Mouse (Mus musculus) neural tube, embryonic 13.5 days (tissue): Measurements from ENCODE around the gene Zfp652. TPM values are rescaled to one million over a fixed set of nuclear protein-coding genes. Genes with fewer than 3 reads are reported as not detected.

Source experiments
- ATAC-seq: fragments of 200-750 bp; cut with Nextera tagmentation; 2 replicates; pipeline ENCODE4 v1.8.0; 2017; ENCODE audit warnings: low read depth, mild to moderate bottlenecking, moderate TSS enrichment, moderate library complexity
- H3K27ac ChIP-seq: fragments of 300-500 bp; sonication (generic); replicated peaks from 2 replicates; pipeline ENCODE4 v1.5.1; 2015; ENCODE audit warnings: moderate library complexity, mild to moderate bottlenecking, inconsistent platforms
- H3K27me3 ChIP-seq: fragments of 300-500 bp; sonication (generic); 2 replicates; pipeline ENCODE4 v1.6.1; 2015; ENCODE audit warnings: mild to moderate bottlenecking, inconsistent platforms
- H3K36me3 ChIP-seq: fragments of 300-500 bp; sonication (generic); 2 replicates; pipeline ENCODE4 v1.6.1; 2015; ENCODE audit warnings: mild to moderate bottlenecking, inconsistent platforms
- H3K4me1 ChIP-seq: fragments of 300-500 bp; sonication (generic); replicated peaks from 2 replicates; pipeline ENCODE4 v1.6.1; 2015; ENCODE audit warnings: inconsistent platforms
- H3K4me2 ChIP-seq: fragments of 300-500 bp; sonication (generic); 2 replicates; pipeline ENCODE4 v1.6.1; 2015; ENCODE audit warnings: inconsistent platforms, mild to moderate bottlenecking, moderate library complexity
- H3K4me3 ChIP-seq: fragments of 300-500 bp; sonication (generic); 2 replicates; pipeline ENCODE4 v1.5.1; 2015; ENCODE audit warnings: mild to moderate bottlenecking, inconsistent platforms
- H3K9ac ChIP-seq: fragments of 300-500 bp; sonication (generic); 2 replicates; pipeline ENCODE4 v1.6.1; 2015; ENCODE audit warnings: moderate library complexity, mild to moderate bottlenecking, inconsistent platforms
- H3K9me3 ChIP-seq: fragments of 300-500 bp; sonication (generic); 2 replicates; pipeline ENCODE4 v1.6.1; 2016; ENCODE audit warnings: inconsistent platforms
- WGBS: fragments of 180-500 bp; shearing (Covaris S2); methylation state at CpG from one replicate; pipeline ENCODE4 v1.1.7; 2015; 5-methylcytosine and 5-hydroxymethylcytosine counted together
- polyA plus RNA-seq: library from polyadenylated mRNA; unstranded; fragments of >200 nt; fragmentation: Nextera tagmentation; extraction: Ambion mirVana; gene quantifications from 2 replicates; pipeline ENCODE4 v1.2.1, GENCODE M21; 2015

Zfp652 gene
- polyA plus RNA-seq, 1 experiment from 2014 or later: 30.1 TPM

DNA sequence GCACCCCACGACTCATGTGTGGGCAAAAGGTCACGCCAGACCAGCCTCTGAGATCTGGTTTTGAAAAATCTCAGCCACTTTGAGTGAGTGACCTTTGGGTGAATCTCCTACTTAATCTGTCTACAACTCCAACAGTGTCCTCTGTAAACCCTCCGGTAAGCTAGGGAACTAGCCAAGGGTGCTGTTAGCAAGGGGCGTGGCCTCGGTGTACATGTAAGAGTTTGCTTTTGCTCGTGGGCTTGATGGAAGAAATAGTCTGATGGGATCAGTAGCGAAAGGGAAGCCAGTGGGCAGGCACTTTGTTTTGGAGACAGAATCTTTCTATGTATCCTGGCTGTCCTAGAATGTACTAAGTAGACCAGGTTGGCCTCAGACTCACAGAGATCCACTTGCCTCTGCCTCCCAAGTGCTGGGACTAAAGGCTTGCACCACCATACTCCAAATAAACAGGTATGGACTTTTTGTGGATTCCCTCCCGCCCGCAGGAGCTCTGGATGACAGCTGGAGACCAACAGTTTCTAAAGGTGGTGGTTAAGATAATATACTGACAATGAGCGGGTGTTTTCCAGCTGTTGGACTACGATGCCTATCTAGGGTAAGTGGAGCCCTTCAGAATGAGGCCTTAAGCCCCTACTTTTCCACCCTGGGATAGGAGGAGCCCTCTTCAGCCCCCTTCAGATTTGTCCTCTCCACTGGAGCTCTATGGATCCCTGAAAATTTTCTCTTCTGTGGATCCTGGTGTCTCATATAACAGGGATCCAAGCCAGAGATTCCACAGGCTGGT is 115.9 kb downstream of the Zfp652 start:
- Histone ChIP-seq H3K4me2 (no peak overlapping the region), H3K36me3 (no peaks in the 10 kb centered on the region), H3K4me1 (peaks cover 36% of the 10 kb centered on the region), H3K9me3 (no peaks in the 10 kb centered on the region), H3K27me3 (peaks cover 91% of the 10 kb centered on the region), H3K9ac (no peak overlapping the region), H3K4me3 (no peak overlapping the region), H3K27ac (no peak overlapping the region)
- no peak for ATAC-seq
- WGBS: 79% methylated on average over 11 of the region's 11 CpGs

DNA sequence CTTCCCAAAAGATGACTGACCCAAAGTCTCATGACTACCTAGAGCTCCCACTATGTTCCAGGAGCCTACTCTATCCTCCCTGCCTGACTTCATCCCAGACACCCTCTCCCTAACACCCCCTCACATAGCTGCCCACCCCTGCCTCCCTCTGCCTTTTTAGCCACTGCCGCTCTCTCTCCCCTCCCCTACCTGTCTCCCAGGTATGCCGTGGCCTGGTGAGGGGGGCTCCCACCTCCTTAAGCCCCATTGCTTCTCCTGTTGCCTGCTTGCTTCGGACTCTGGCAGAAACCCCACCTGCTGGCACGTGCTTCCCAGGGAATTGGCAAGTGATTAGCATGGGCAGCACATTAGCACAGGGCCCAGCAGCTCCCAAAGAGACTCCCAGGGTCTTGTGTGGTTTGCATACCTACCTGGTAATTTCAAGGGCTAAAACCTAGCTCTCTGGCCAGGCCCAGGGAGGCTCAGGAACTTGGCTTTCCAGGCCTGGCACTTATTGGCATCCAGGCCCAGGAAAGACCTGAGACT is 117.1 kb downstream of the Zfp652 start:
- H3K4me1 ChIP-seq: peaks cover 42% of the 10 kb centered on the region
- no peak overlapping the region for H3K4me2 ChIP-seq
- no peaks in the 10 kb centered on the region for H3K36me3 ChIP-seq
- no peak overlapping the region for H3K9ac ChIP-seq
- WGBS: 38% methylated on average over 4 of the region's 4 CpGs
- peaks cover 96% of the 10 kb centered on the region for H3K27me3 ChIP-seq
- no peaks in the 10 kb centered on the region for H3K9me3 ChIP-seq
- ATAC-seq: no peak
- H3K4me3 ChIP-seq: no peak overlapping the region
- H3K27ac ChIP-seq: no peak overlapping the region

DNA sequence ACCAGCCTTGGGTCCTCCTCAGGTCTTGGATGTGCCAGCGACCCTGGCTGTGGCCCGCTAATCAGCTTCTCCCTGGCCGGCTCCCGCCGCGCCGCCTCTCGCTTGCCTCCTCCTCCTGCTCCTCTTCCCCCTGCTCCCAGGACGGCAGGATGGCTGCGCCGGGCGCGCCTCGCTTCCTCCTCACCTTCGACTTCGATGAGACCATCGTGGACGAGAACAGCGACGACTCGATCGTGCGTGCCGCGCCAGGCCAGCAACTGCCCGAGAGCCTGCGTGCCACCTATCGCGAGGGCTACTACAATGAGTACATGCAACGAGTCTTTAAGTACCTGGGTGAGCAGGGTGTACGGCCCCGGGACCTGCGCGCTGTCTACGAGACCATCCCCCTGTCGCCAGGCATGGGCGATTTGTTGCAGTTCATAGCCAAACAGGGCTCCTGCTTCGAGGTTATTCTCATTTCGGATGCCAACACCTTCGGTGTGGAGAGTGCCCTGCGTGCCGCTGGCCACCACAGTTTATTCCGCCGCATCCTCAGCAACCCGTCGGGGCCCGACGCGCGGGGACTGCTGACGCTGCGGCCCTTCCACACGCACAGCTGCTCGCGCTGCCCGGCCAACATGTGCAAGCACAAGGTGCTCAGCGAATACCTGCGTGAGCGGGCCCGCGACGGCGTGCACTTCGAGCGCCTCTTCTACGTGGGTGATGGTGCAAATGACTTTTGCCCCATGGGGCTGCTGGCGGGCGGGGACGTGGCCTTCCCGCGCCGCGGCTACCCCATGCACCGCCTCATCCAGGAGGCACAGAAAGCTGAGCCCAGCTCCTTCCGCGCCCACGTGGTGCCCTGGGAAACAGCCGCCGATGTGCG is 118.2 kb downstream of the Zfp652 start:
- Histone ChIP-seq H3K27me3 (peaks cover 96% of the 10 kb centered on the region), H3K27ac (no peak overlapping the region), H3K9me3 (no peaks in the 10 kb centered on the region), H3K4me1 (peaks cover 37% of the 10 kb centered on the region), H3K4me3 (peak overlapping the region; percentile 25), H3K4me2 (peak overlapping the region; percentile 51), H3K36me3 (no peaks in the 10 kb centered on the region), H3K9ac (peak overlapping the region; percentile 34; the same call in 1 of the 2 replicates)
- no peak for ATAC-seq
- 2% methylated on average over 80 of the region's 80 CpGs for WGBS

DNA sequence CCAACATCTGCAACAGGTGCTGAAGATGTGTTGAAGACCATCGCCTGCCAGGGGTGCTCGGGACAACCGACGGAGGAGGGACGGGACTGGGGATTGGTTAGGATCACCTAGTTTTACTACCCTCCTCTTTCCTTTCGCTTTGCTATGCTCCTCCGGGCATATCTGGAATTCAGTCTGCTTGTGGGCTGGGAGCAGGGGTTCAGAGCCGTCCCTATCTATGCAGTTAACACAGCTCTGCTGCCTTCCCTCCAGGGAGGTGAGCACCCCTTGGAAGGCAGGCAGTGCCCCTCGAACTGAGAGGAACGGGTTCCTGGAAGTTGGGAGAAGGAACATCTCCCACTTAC is 118.8 kb downstream of the Zfp652 start:
- H3K4me2 ChIP-seq: peak overlapping the region; percentile 51
- no peak overlapping the region for H3K27ac ChIP-seq
- ATAC-seq: no peak
- no peaks in the 10 kb centered on the region for H3K9me3 ChIP-seq
- WGBS: 4% methylated on average over 10 of the region's 10 CpGs
- H3K4me3 ChIP-seq: peak overlapping the region; percentile 25
- H3K9ac ChIP-seq: no peak overlapping the region
- no peaks in the 10 kb centered on the region for H3K36me3 ChIP-seq
- H3K27me3 ChIP-seq: peaks cover 99% of the 10 kb centered on the region
- H3K4me1 ChIP-seq: peaks cover 38% of the 10 kb centered on the region

DNA sequence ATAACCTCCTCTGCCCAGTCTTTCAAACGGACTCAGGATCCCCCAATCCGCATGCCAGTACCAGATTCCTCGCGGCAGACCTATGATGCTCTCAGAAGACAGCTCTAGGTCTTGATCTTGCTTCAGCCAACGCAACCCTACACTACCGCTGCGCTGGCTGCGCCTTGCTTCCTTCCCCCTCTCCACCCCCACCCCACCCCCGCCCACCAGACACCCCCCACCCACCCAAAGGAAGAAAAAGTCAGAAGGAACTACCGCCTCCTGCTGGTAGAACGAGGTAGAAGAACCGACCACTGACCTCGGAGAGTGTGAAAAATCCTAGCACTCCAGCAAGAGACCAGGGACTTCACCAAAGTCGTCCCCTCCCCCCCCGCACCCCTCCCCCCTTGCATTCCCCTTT is 119.2 kb downstream of the Zfp652 start:
- peak overlapping the region; percentile 51; the same call in 1 of the 2 replicates for H3K4me2 ChIP-seq
- no peak for ATAC-seq
- under 1% methylated on average over 15 of the region's 15 CpGs for WGBS

DNA sequence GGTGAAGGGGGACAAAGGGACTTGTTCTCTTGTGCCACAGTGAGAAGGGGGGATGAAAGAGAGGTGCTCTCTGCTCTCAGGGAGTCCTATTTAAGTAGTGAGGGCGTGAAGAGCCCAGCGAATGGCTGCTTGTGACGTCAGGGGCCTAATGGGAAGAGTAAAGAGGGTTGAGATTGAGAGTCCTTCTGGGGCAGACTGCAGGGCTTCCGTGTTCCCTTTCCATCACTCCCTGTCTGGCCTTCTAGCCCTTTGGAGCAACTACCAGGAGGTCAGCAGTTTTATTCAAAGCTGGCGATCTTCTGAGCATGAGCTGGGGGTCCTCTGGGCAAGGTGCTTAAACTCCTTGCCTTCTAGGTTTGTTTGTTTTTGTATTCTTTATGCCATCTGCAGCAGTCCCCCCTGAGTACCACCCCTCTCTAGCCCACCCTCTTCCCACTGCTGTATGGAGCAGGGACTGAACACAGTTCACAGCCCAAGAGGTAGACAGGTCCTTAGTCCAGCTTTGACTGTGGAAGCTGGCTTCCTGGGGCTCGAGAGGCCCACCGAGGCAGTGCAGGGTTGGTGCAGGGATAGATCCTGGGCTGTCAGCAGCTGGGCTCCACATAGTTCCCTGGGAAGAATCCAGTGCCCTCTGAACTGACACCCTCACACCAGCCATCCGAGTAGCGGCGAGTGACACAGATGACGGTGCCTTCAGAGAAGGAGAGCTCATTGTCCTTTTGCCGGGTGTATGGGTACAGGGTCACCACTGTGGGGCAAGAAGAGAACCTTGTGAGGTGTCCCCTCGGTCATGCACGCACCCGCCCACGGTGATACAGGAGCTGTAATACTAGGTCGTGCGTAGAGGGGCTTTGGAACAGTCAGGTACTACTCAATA is 119.9 kb downstream of the Zfp652 start:
- Histone ChIP-seq H3K27ac (no peak overlapping the region), H3K9ac (no peak overlapping the region), H3K4me3 (no peak overlapping the region), H3K27me3 (peaks cover 99% of the 10 kb centered on the region), H3K4me1 (peaks cover 49% of the 10 kb centered on the region), H3K9me3 (no peaks in the 10 kb centered on the region), H3K4me2 (no peak overlapping the region), H3K36me3 (no peaks in the 10 kb centered on the region)
- 34% methylated on average over 18 of the region's 18 CpGs for WGBS
- ATAC-seq: no peak

More for the DNA sequence above, 119.2 kb downstream of the Zfp652 start:
- H3K4me1 ChIP-seq: peaks cover 42% of the 10 kb centered on the region
- no peak overlapping the region for H3K27ac ChIP-seq
- H3K9ac ChIP-seq: no peak overlapping the region
- peaks cover 99% of the 10 kb centered on the region for H3K27me3 ChIP-seq
- no peaks in the 10 kb centered on the region for H3K9me3 ChIP-seq
- no peak overlapping the region for H3K4me3 ChIP-seq
- no peaks in the 10 kb centered on the region for H3K36me3 ChIP-seq

DNA sequence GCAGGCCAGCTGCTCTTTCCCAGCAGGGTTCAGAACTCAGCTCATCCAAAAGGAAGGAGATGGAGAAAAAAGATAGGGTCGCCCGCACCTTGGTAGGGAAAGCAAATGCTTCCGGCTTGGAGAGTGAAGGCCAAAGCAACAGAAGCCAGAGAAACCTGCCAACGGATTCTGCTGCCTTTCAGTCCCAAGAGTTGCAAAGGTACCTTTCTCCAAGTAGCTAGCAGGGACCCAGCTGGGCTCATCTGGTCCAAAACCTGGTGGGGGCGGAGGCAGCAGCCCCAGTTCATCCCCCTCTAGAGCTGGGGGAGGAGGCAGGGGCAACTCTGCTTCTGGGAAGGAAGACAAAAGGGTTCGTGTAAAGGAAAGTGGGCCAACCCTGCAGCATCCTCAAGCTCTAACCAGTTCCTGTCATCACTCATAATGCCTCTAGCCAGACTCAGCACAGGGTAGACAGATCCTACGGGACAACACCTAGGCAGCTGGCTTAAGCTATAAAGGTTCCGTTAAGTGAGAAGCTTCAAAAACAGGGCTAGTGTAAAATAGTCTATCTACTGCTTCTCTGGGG is 120.6 kb downstream of the Zfp652 start:
- ATAC-seq: no peak
- Histone ChIP-seq H3K4me1 (peaks cover 50% of the 10 kb centered on the region), H3K4me2 (no peak overlapping the region), H3K27ac (no peak overlapping the region), H3K4me3 (no peak overlapping the region), H3K36me3 (no peaks in the 10 kb centered on the region), H3K9me3 (no peaks in the 10 kb centered on the region), H3K27me3 (peaks cover 99% of the 10 kb centered on the region), H3K9ac (no peak overlapping the region)
- 30% methylated on average over 8 of the region's 8 CpGs for WGBS

DNA sequence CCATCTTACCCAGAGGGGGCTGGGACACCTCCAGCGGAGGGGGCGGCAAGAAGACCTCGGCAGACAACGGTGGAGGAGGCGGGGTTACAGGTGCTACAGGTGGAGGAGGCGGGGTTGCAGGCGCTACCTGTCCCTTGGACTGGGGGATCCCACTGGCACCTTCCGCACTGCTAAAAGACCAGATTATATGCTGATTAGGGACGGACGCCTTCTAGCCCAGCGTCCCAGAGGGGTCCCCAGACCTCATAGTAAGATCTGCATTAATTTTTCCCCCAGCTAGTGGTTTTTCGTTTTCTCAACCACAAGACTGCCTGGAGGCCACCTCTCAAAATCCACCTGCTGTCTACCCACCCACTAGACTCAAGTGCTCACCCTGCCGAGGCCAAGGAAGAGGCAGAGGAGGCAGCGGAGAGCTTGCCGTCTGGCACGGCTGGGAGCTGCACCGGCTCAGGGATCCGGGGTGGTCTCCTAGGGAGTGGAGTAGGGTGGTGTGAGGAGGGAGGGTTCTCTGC is 121.2 kb downstream of the Zfp652 start:
- WGBS: 8% methylated on average over 18 of the region's 18 CpGs
- Histone ChIP-seq H3K36me3 (no peaks in the 10 kb centered on the region), H3K9ac (no peak overlapping the region), H3K4me1 (peaks cover 50% of the 10 kb centered on the region), H3K27ac (no peak overlapping the region), H3K4me2 (no peak overlapping the region), H3K4me3 (no peak overlapping the region), H3K9me3 (no peaks in the 10 kb centered on the region), H3K27me3 (peaks cover 97% of the 10 kb centered on the region)
- ATAC-seq: no peak

DNA sequence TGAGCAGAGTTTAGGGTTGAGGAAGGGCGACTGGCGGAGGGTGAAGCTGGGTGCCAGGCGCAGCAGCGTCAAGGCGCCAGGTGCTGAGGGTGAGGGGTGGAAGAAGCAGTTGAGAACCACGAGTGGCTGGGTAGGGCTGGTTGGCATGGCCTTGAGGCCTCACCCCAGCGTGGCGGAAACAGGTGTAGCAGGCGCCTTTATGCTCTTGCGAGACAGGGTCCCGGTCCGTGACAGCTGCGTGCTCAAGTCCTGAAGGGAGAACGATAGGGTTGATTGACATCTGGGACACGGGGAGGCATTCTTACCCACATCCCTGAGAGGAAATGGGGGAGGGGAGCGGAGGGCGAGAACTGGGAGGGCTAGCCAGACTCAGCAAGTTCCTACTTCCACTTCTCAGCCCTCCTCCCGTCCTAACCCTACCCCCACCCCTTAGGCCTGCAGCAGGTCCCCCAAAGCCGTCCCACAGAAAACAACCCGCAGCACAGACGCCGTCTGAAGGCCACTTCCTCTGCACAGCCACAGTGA is 121.7 kb downstream of the Zfp652 start:
- no peak overlapping the region for H3K4me2 ChIP-seq
- no peaks in the 10 kb centered on the region for H3K9me3 ChIP-seq
- peaks cover 50% of the 10 kb centered on the region for H3K4me1 ChIP-seq
- no peak for ATAC-seq
- H3K9ac ChIP-seq: no peak overlapping the region
- H3K27ac ChIP-seq: no peak overlapping the region
- 5% methylated on average over 22 of the region's 22 CpGs for WGBS
- no peak overlapping the region for H3K4me3 ChIP-seq
- no peaks in the 10 kb centered on the region for H3K36me3 ChIP-seq
- peaks cover 92% of the 10 kb centered on the region for H3K27me3 ChIP-seq

DNA sequence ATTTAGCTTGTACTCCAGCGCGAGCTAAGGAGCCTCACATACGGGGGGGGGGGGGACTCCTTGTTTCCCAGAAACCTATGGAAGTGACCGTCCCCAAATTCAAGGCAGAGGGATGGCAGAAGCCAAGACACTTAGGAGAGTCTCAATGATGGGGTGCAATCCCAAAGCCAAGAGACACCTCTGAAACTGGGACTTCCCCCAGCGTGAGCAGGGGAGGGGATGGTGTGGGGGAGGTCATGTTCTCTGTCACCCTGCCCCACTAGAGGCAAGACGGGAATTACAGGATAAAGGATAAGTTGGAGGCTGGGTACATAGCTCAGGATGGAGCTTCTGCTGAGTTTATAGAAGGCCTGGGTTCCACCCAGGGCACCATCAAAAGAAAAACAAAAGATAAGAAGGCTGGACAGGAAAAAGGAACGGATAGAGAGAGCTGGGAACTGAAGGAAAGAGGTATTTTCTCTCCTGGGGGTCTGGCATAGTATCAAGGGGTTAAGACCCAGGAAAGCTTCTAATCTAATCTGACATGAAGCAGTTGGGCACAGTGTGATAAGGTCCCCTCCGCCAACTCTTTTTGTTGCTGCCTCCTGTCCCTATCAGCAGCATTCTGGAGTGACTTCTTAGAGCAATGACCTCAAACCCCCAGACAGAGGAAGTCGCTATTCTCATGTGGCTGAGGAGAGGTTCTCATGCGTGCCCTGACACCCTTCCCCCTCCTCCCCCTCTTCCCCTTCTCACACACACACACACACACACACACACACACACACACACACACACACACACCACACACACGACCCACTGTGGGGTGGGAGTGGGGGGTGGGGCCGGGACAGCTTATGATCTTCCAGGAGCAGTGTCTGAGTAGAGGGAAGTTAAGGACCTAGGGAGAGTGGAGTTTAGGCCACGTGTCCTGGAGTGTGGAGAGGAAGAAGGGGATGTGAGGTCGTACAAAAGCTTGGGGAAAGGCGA is 122.6 kb downstream of the Zfp652 start:
- H3K9me3 ChIP-seq: no peaks in the 10 kb centered on the region
- peaks cover 89% of the 10 kb centered on the region for H3K27me3 ChIP-seq
- WGBS: 22% methylated on average over 15 of the region's 15 CpGs
- H3K4me3 ChIP-seq: no peak overlapping the region
- ATAC-seq: no peak
- H3K4me1 ChIP-seq: peaks cover 46% of the 10 kb centered on the region
- no peak overlapping the region for H3K4me2 ChIP-seq
- H3K27ac ChIP-seq: no peak overlapping the region
- H3K36me3 ChIP-seq: no peaks in the 10 kb centered on the region
- H3K9ac ChIP-seq: no peak overlapping the region
